Mouse (Mus musculus): ENCODE measurements around the gene Zw10. TPM values are rescaled to one million over a fixed set of nuclear protein-coding genes. Genes with fewer than 3 reads are reported as not detected.

Gene Zw10
- polyA plus RNA-seq, 2 experiments: 36.5 to 45.4 TPM

- Histone ChIP-seq H3K4me2 (replicated peaks; ENCODE audit: low read depth, low read length, severe bottlenecking) (no peak overlapping the region), H3K9me3 (ENCODE audit: control insufficient read depth, low read length) (no peaks in the 10 kb centered on the region), H3K27ac (replicated peaks; ENCODE audit: low read depth, low read length) (no peak overlapping the region), H3K4me3 (replicated peaks; ENCODE audit: low read length) (no peak overlapping the region), H3K36me3 (ENCODE audit: control insufficient read depth, insufficient read depth, low read length) (peaks cover 47% of the 10 kb centered on the region), H3K9ac (ENCODE audit: low read depth, low read length, severe bottlenecking) (no peak overlapping the region), H3K27me3 (ENCODE audit: control insufficient read depth, insufficient read depth, low read length) (no peaks in the 10 kb centered on the region), H3K4me1 (ENCODE audit: control insufficient read depth, insufficient read depth, low read length) (no peaks in the 10 kb centered on the region)
- TF ChIP-seq POLR2A (IDR thresholded peaks at IDR 0.05; ENCODE audit: borderline replicate concordance, extremely low read depth, insufficient read depth, insufficient read length): no peak
- DNase-seq (ENCODE audit: low spot score) (peak; percentile 76), ATAC-seq (ENCODE audit: low FRiP score, low read depth) (no peak)
- 13% methylated on average over 4 of the region's 4 CpGs for WGBS
These were observed 26.1 kb downstream of the Zw10 start for GRCm38 (mm10) chr9:49081561-49081960.

- no peaks in the 10 kb centered on the region for H3K27me3 ChIP-seq (ENCODE audit: control insufficient read depth, insufficient read depth, low read length)
- ATAC-seq (ENCODE audit: low FRiP score, low read depth): no peak
- no peak overlapping the region for H3K9ac ChIP-seq (ENCODE audit: low read depth, low read length, severe bottlenecking)
- WGBS: 42% methylated on average over 11 of the region's 11 CpGs
- 0 out of 2 replicates have a peak, but pooled peaks cover 5% of the 10 kb centered on the region for H3K36me3 ChIP-seq (ENCODE audit: control insufficient read depth, insufficient read depth, low read length)
- H3K4me1 ChIP-seq (ENCODE audit: control insufficient read depth, insufficient read depth, low read length): no peaks in the 10 kb centered on the region
- DNase-seq (ENCODE audit: low spot score): no peak
- no peak for TF ChIP-seq POLR2A (IDR thresholded peaks at IDR 0.05; ENCODE audit: borderline replicate concordance, extremely low read depth, insufficient read depth, insufficient read length)
- no peak overlapping the region for H3K4me3 ChIP-seq (replicated peaks; ENCODE audit: low read length)
- no peaks in the 10 kb centered on the region for H3K9me3 ChIP-seq (ENCODE audit: control insufficient read depth, low read length)
- no peak overlapping the region for H3K27ac ChIP-seq (replicated peaks; ENCODE audit: low read depth, low read length)
- H3K4me2 ChIP-seq (replicated peaks; ENCODE audit: low read depth, low read length, severe bottlenecking): no peak overlapping the region
These were observed 31.9 kb downstream of the Zw10 start for GRCm38 (mm10) chr9:49087317-49087716.

GRCm38 (mm10) chr9:49098871-49099270, 43.5 kb downstream of the Zw10 start:
- Histone ChIP-seq H3K36me3 (ENCODE audit: control insufficient read depth, insufficient read depth, low read length) (no peaks in the 10 kb centered on the region), H3K27ac (replicated peaks; ENCODE audit: low read depth, low read length) (no peak overlapping the region), H3K9me3 (ENCODE audit: control insufficient read depth, low read length) (no peaks in the 10 kb centered on the region), H3K9ac (ENCODE audit: low read depth, low read length, severe bottlenecking) (no peak overlapping the region), H3K4me1 (ENCODE audit: control insufficient read depth, insufficient read depth, low read length) (no peaks in the 10 kb centered on the region), H3K4me3 (replicated peaks; ENCODE audit: low read length) (no peak overlapping the region), H3K4me2 (replicated peaks; ENCODE audit: low read depth, low read length, severe bottlenecking) (no peak overlapping the region), H3K27me3 (ENCODE audit: control insufficient read depth, insufficient read depth, low read length) (no peaks in the 10 kb centered on the region)
- WGBS: 93% methylated on average over 3 of the region's 3 CpGs
- no peak for DNase-seq (ENCODE audit: low spot score)
- ATAC-seq (ENCODE audit: low FRiP score, low read depth): no peak
- TF ChIP-seq POLR2A (IDR thresholded peaks at IDR 0.05; ENCODE audit: borderline replicate concordance, extremely low read depth, insufficient read depth, insufficient read length): no peak

GRCm38 (mm10) chr9:49102328-49102727, 46.9 kb downstream of the Zw10 start:
- DNase-seq (ENCODE audit: low spot score): peak; percentile 20
- H3K9me3 ChIP-seq (ENCODE audit: control insufficient read depth, low read length): no peaks in the 10 kb centered on the region
- H3K4me1 ChIP-seq (ENCODE audit: control insufficient read depth, insufficient read depth, low read length): no peaks in the 10 kb centered on the region
- H3K4me2 ChIP-seq (replicated peaks; ENCODE audit: low read depth, low read length, severe bottlenecking): no peak overlapping the region
- no peak overlapping the region for H3K27ac ChIP-seq (replicated peaks; ENCODE audit: low read depth, low read length)
- H3K36me3 ChIP-seq (ENCODE audit: control insufficient read depth, insufficient read depth, low read length): no peaks in the 10 kb centered on the region
- ATAC-seq (ENCODE audit: low FRiP score, low read depth): no peak
- no peak overlapping the region for H3K4me3 ChIP-seq (replicated peaks; ENCODE audit: low read length)
- H3K9ac ChIP-seq (ENCODE audit: low read depth, low read length, severe bottlenecking): no peak overlapping the region
- H3K27me3 ChIP-seq (ENCODE audit: control insufficient read depth, insufficient read depth, low read length): no peaks in the 10 kb centered on the region
- no peak for TF ChIP-seq POLR2A (IDR thresholded peaks at IDR 0.05; ENCODE audit: borderline replicate concordance, extremely low read depth, insufficient read depth, insufficient read length)
- WGBS: 69% methylated on average over 1 of the region's 1 CpGs

GRCm38 (mm10) chr9:49109101-49109500, 53.7 kb downstream of the Zw10 start:
- no peaks in the 10 kb centered on the region for H3K36me3 ChIP-seq (ENCODE audit: control insufficient read depth, insufficient read depth, low read length)
- DNase-seq (ENCODE audit: low spot score) (no peak), ATAC-seq (ENCODE audit: low FRiP score, low read depth) (no peak)
- H3K27ac ChIP-seq (replicated peaks; ENCODE audit: low read depth, low read length): no peak overlapping the region
- H3K4me3 ChIP-seq (replicated peaks; ENCODE audit: low read length): no peak overlapping the region
- no peak overlapping the region for H3K9ac ChIP-seq (ENCODE audit: low read depth, low read length, severe bottlenecking)
- H3K4me2 ChIP-seq (replicated peaks; ENCODE audit: low read depth, low read length, severe bottlenecking): no peak overlapping the region
- no peaks in the 10 kb centered on the region for H3K27me3 ChIP-seq (ENCODE audit: control insufficient read depth, insufficient read depth, low read length)
- no peak for TF ChIP-seq POLR2A (IDR thresholded peaks at IDR 0.05; ENCODE audit: borderline replicate concordance, extremely low read depth, insufficient read depth, insufficient read length)
- no peaks in the 10 kb centered on the region for H3K4me1 ChIP-seq (ENCODE audit: control insufficient read depth, insufficient read depth, low read length)
- no peaks in the 10 kb centered on the region for H3K9me3 ChIP-seq (ENCODE audit: control insufficient read depth, low read length)
- 47% methylated on average over 7 of the region's 7 CpGs for whole genome bisulfite sequencing

Measured in limb, embryonic 14.5 days (tissue).